Mouse (Mus musculus): Measurements from ENCODE around the gene Foxc2. TPM values are rescaled to one million over a fixed set of nuclear protein-coding genes. Genes with fewer than 3 reads are reported as not detected.

Foxc2 gene
- total RNA-seq, 1 experiment: 0.27 TPM

GRCm38 (mm10) chr8:121092627-121093026 lies 23.3 kb upstream of the Foxc2 start:
- Histone ChIP-seq H3K4me3 (ENCODE audit: insufficient read depth in 1 of 2, low read depth in 1 of 2, low read length in 2 of 2, poor library complexity in 1 of 2, severe bottlenecking in 1 of 2) (no peak overlapping the region), H3K9me3 (ENCODE audit: control insufficient read depth, insufficient read depth, low read depth, low read length) (no peaks in the 10 kb centered on the region), H3K9ac (ENCODE audit: insufficient read depth, low read depth, low read length, poor library complexity, severe bottlenecking) (no peak overlapping the region; the same call in 1 of the 2 replicates), H3K4me1 (ENCODE audit: control insufficient read depth in 2 of 2, insufficient read depth in 2 of 2, low read length in 2 of 2, poor library complexity in 1 of 2) (peaks cover 0 to 2% of the 10 kb centered on the region in 2 experiments; a peak in 2 of 4 replicates), H3K27ac (ENCODE audit: insufficient read depth, low read depth, low read length, poor library complexity, severe bottlenecking) (no peak overlapping the region), H3K36me3 (ENCODE audit: control insufficient read depth, insufficient read depth, low read length, poor library complexity, severe bottlenecking) (peaks cover 5% of the 10 kb centered on the region; the same call in 1 of the 2 replicates)
- TF ChIP-seq MAFK (IDR thresholded peaks at IDR 0.05; ENCODE audit: insufficient read depth, low read depth, low read length): no peak
- TF ChIP-seq CHD2 (IDR thresholded peaks at IDR 0.05; ENCODE audit: low read depth, low read length): no peak
- TF ChIP-seq ZC3H11A (IDR thresholded peaks at IDR 0.05; ENCODE audit: borderline replicate concordance, low read depth, low read length): peak; percentile 80
- no peak for TF ChIP-seq ZNF384 (IDR thresholded peaks at IDR 0.05; ENCODE audit: low read depth, low read length)
- peak; percentile 81 for DNase-seq (ENCODE audit: low read depth, low spot score)
- in situ Hi-C loops (cut with MboI; ENCODE audit: low sequenced_read_pairs in 2 of 2, unreplicated experiment in 2 of 2): loop anchor here in 1 of 2 experiments (5.0 kb wide), 1 partner anchor 410 kb away; no protein-coding TSS in a partner anchor

- no peak for TF ChIP-seq MAFK (IDR thresholded peaks at IDR 0.05; ENCODE audit: insufficient read depth, low read depth, low read length)
- TF ChIP-seq CHD2 (IDR thresholded peaks at IDR 0.05; ENCODE audit: low read depth, low read length): no peak
- TF ChIP-seq ZNF384 (IDR thresholded peaks at IDR 0.05; ENCODE audit: low read depth, low read length): no peak
- TF ChIP-seq ZC3H11A (IDR thresholded peaks at IDR 0.05; ENCODE audit: borderline replicate concordance, low read depth, low read length): no peak
- no peak for TF ChIP-seq HCFC1 (IDR thresholded peaks at IDR 0.05; ENCODE audit: borderline replicate concordance, insufficient read depth, low read length)
- H3K9me3 ChIP-seq (ENCODE audit: control insufficient read depth, insufficient read depth, low read depth, low read length): no peaks in the 10 kb centered on the region
- no peak overlapping the region for H3K9ac ChIP-seq (ENCODE audit: insufficient read depth, low read depth, low read length, poor library complexity, severe bottlenecking)
- peaks cover 12% of the 10 kb centered on the region for H3K36me3 ChIP-seq (ENCODE audit: control insufficient read depth, insufficient read depth, low read length, poor library complexity, severe bottlenecking)
- no peak overlapping the region for H3K27ac ChIP-seq (ENCODE audit: insufficient read depth, low read depth, low read length, poor library complexity, severe bottlenecking)
- DNase-seq (ENCODE audit: low read depth, low spot score): no peak
- in situ Hi-C loops (cut with MboI; ENCODE audit: low sequenced_read_pairs in 2 of 2, unreplicated experiment in 2 of 2): loop anchor here in 1 of 2 experiments (5.0 kb wide), 1 partner anchor 411 kb away; no protein-coding TSS in a partner anchor
- peaks cover 0 to 2% of the 10 kb centered on the region in 2 experiments; a peak in 2 of 4 replicates for H3K4me1 ChIP-seq (ENCODE audit: control insufficient read depth in 2 of 2, insufficient read depth in 2 of 2, low read length in 2 of 2, poor library complexity in 1 of 2)
- H3K4me3 ChIP-seq (ENCODE audit: insufficient read depth in 1 of 2, low read depth in 1 of 2, low read length in 2 of 2, poor library complexity in 1 of 2, severe bottlenecking in 1 of 2): no peak overlapping the region
Observed at GRCm38 (mm10) chr8:121093496-121093895, 22.5 kb upstream of the Foxc2 start.

GRCm38 (mm10) chr8:121104049-121104818 lies 11.7 kb upstream of the Foxc2 start:
- Histone ChIP-seq H3K4me1 (ENCODE audit: control insufficient read depth in 2 of 2, insufficient read depth in 2 of 2, low read length in 2 of 2, poor library complexity in 1 of 2) (peaks cover 0 to 2% of the 10 kb centered on the region in 2 experiments; a peak in 1 of 4 replicates), H3K36me3 (ENCODE audit: control insufficient read depth, insufficient read depth, low read length, poor library complexity, severe bottlenecking) (peaks cover 48% of the 10 kb centered on the region), H3K9me3 (ENCODE audit: control insufficient read depth, insufficient read depth, low read depth, low read length) (no peaks in the 10 kb centered on the region), H3K9ac (ENCODE audit: insufficient read depth, low read depth, low read length, poor library complexity, severe bottlenecking) (no peak overlapping the region; the same call in 1 of the 2 replicates), H3K4me3 (ENCODE audit: insufficient read depth in 1 of 2, low read depth in 1 of 2, low read length in 2 of 2, poor library complexity in 1 of 2, severe bottlenecking in 1 of 2) (no peak overlapping the region), H3K27ac (ENCODE audit: insufficient read depth, low read depth, low read length, poor library complexity, severe bottlenecking) (no peak overlapping the region)
- TF ChIP-seq ZC3H11A (IDR thresholded peaks at IDR 0.05; ENCODE audit: borderline replicate concordance, low read depth, low read length) (peak; percentile 51; the same call in 1 of the 2 replicates), HCFC1 (IDR thresholded peaks at IDR 0.05; ENCODE audit: borderline replicate concordance, insufficient read depth, low read length) (no peak)
- in situ Hi-C loops (cut with MboI; ENCODE audit: low sequenced_read_pairs in 2 of 2, unreplicated experiment in 2 of 2): no loop called here
- peak; percentile 82 for DNase-seq (ENCODE audit: low read depth, low spot score)

GRCm38 (mm10) chr8:121107668-121108656 lies 8.0 kb upstream of the Foxc2 start, which contains the start of gene Mthfsd:
Gene Mthfsd (minus strand): TSS chr8:121108392.
- in situ Hi-C loops (cut with MboI; ENCODE audit: low sequenced_read_pairs in 2 of 2, unreplicated experiment in 2 of 2): no loop called here
- Histone ChIP-seq H3K4me3 (ENCODE audit: insufficient read depth in 1 of 2, low read depth in 1 of 2, low read length in 2 of 2, poor library complexity in 1 of 2, severe bottlenecking in 1 of 2) (peak within 1 kb of the TSS; percentile 82 to 91), H3K9ac (ENCODE audit: insufficient read depth, low read depth, low read length, poor library complexity, severe bottlenecking) (peak within 1 kb of the TSS; percentile 91), H3K4me1 (ENCODE audit: control insufficient read depth in 2 of 2, insufficient read depth in 2 of 2, low read length in 2 of 2, poor library complexity in 1 of 2) (peaks cover 0 to 2% of the 10 kb centered on the region in 2 experiments; a peak in 1 of 4 replicates), H3K36me3 (ENCODE audit: control insufficient read depth, insufficient read depth, low read length, poor library complexity, severe bottlenecking) (peaks cover 16% of the 10 kb centered on the region), H3K9me3 (ENCODE audit: control insufficient read depth, insufficient read depth, low read depth, low read length) (no peaks in the 10 kb centered on the region), H3K27ac (ENCODE audit: insufficient read depth, low read depth, low read length, poor library complexity, severe bottlenecking) (no peak within 1 kb of the TSS)
- TF ChIP-seq HCFC1 (IDR thresholded peaks at IDR 0.05; ENCODE audit: borderline replicate concordance, insufficient read depth, low read length): peak; percentile 66; the same call in 1 of the 2 replicates
- no peak for TF ChIP-seq CHD2 (IDR thresholded peaks at IDR 0.05; ENCODE audit: low read depth, low read length)
- peak; percentile 90 for DNase-seq (ENCODE audit: low read depth, low spot score)

Measured in ES-E14 (cell line).